Mouse (Mus musculus) CH12.LX (cell line): ENCODE data around the gene Fcrl1.

Experiments used
- BHLHE40 ChIP-seq: IDR thresholded peaks from 2 replicates; pipeline ENCODE4 v1.6.1; 2011; ENCODE audit warnings: mild to moderate bottlenecking, low read depth, low read length, improper control_type of control experiment
- CTCF ChIP-seq, 2 experiments: IDR thresholded peaks in 1 of 2; conservative IDR thresholded peaks in 1 of 2; 2 replicates each; pipeline ENCODE4 v1.5.1; 2011 to 2012; ENCODE audit warnings: low read depth in 2 of 2, low read length in 2 of 2, improper control_type of control experiment in 1 of 2, inconsistent platforms in 1 of 2, mild to moderate bottlenecking in 1 of 2, moderate library complexity in 1 of 2
- MAX ChIP-seq: IDR thresholded peaks from 2 replicates; pipeline ENCODE4 v1.6.1; 2011; ENCODE audit warnings: low read length, improper control_type of control experiment
- POLR2A ChIP-seq: IDR thresholded peaks from 2 replicates; pipeline ENCODE4 v1.6.1; 2011; ENCODE audit warnings: low read depth, mild to moderate bottlenecking, improper control_type of control experiment, low read length
- TCF12 ChIP-seq: IDR thresholded peaks from 2 replicates; pipeline ENCODE4 v1.6.1; 2014; ENCODE audit warnings: low read depth, mild to moderate bottlenecking, inconsistent platforms, low read length, improper control_type of control experiment
- USF2 ChIP-seq: conservative IDR thresholded peaks from 2 replicates; pipeline ENCODE4 v1.6.1; 2011; ENCODE audit warnings: low read depth, low read length, improper control_type of control experiment
- ZC3H11A ChIP-seq: IDR thresholded peaks from 2 replicates; pipeline ENCODE4 v1.6.1; 2012; ENCODE audit warnings: low read depth, mild to moderate bottlenecking, inconsistent platforms, low read length, improper control_type of control experiment

DNA sequence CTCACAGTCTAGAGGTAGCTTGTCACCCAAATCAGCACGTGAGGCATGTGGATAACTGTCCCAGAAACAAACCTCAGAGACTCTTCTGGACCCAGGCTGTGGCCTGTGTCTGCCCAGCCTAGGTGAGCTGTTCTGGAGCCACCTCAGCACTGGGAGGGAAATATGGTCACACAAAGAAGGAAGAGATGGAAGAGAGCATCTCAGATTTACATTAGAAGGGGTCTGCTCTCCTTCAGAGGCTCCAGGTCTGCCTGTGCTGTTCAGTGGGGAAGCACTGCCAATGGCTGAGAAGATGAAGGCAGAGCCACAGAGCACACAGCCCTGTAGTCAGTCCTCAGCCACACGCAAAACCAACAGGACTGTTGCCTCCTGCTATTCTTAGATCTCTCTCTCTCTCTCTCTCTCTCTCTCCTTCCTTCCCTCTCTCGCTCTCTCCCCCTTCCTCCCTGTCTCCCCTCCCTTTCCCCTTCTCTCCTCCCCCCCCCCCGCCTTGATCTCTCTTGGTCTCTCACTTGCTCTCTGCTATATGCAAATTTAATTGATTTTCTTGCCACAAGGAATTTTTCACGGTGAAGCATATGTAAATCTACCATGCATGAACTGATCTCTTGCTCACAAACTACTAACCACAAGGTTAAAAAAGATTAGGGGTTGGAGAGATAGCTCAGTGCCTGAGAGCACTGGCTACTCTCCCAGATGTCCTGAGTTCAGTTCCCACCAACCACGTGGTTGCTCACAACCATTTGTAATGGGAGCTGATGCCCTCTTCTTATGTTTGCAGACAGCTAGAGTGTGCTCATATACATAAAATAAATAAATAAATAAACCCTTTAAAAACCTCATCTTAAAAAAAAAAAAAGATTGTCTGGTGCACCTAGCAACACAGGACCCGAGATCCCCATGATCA is 5.9 kb downstream of the Fcrl1 start:
- TF ChIP-seq CTCF (conservative IDR thresholded peaks at IDR 0.05 in 1 of 2, IDR thresholded peaks at IDR 0.05 in 1 of 2; ENCODE audit: low read depth in 2 of 2, low read length in 2 of 2) (no peak), USF2 (no peak; the same call in 1 of the 2 replicates), BHLHE40 (peak; percentile 82), TCF12 (peak; percentile 28; the same call in 1 of the 2 replicates), POLR2A (no peak), ZC3H11A (no peak), MAX (peak; percentile 93)
